Mouse (Mus musculus) megakaryocyte, embryonic 14.5 days (primary cell): ENCODE measurements around the gene Olfr1368.

Experiments
- FLI1 ChIP-seq: IDR thresholded peaks from 2 replicates; pipeline ENCODE4 v1.6.1; 2012; ENCODE audit warnings: low read length, inconsistent platforms, mixed read lengths
- GATA1 ChIP-seq: IDR thresholded peaks from 3 replicates; pipeline ENCODE4 v1.6.1; 2012; ENCODE audit warnings: mixed read lengths, low read length, inconsistent platforms, borderline replicate concordance

DNA sequence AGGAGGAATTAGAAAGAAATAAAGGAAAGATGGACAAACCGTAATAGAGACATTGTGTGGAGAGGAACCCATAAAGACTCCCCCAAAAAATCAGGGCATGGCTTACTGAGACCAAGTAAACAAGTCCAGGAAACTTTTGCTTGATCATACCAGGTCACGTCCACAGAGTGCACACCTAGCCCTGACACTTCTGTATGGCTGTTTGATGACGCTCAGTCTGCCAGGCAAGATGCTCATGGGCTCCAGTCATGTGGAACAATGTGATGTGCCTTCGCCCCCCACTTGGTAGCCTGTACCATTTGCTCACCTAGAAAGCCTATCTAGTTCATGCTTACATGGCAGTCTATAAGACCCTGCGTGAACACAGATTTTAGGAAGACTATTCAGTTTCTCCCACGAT, 37.4 kb upstream of the Olfr1368 start:
- TF ChIP-seq FLI1 (no peak), GATA1 (no peak)
